Mouse (Mus musculus) neural tube, embryonic 12.5 days (tissue): ENCODE data around the gene Ankrd55. TPM values are rescaled to one million over a fixed set of nuclear protein-coding genes. Genes with fewer than 3 reads are reported as not detected.

Experiments
- ATAC-seq: fragments of 200-750 bp; cut with Nextera tagmentation; 2 replicates; pipeline ENCODE4 v1.8.0; 2017; ENCODE audit warnings: low read depth, mild to moderate bottlenecking, moderate TSS enrichment, moderate library complexity; ENCODE audit not compliant: low FRiP score
- H3K27ac ChIP-seq: fragments of 300-500 bp; sonication (generic); 2 replicates; pipeline ENCODE4 v1.5.1; 2016
- H3K27me3 ChIP-seq: fragments of 300-500 bp; sonication (generic); replicated peaks from 2 replicates; pipeline ENCODE4 v1.6.1; 2016; ENCODE audit warnings: mild to moderate bottlenecking
- H3K36me3 ChIP-seq: fragments of 300-500 bp; sonication (generic); 2 replicates; pipeline ENCODE4 v1.6.1; 2016; ENCODE audit warnings: mild to moderate bottlenecking
- H3K4me1 ChIP-seq: fragments of 300-500 bp; sonication (generic); 2 replicates; pipeline ENCODE4 v1.6.1; 2016
- H3K4me2 ChIP-seq: fragments of 300-500 bp; sonication (generic); replicated peaks from 2 replicates; pipeline ENCODE4 v1.6.1; 2016; ENCODE audit warnings: mild to moderate bottlenecking
- H3K4me3 ChIP-seq: fragments of 300-500 bp; sonication (generic); 2 replicates; pipeline ENCODE4 v1.5.1; 2016
- H3K9ac ChIP-seq: fragments of 300-500 bp; sonication (generic); 2 replicates; pipeline ENCODE4 v1.6.1; 2016; ENCODE audit warnings: mild to moderate bottlenecking
- H3K9me3 ChIP-seq: fragments of 300-500 bp; sonication (generic); 2 replicates; pipeline ENCODE4 v1.6.1; 2016; ENCODE audit warnings: mild to moderate bottlenecking
- WGBS: fragments of 180-500 bp; shearing (Covaris S2); methylation state at CpG from one replicate; pipeline ENCODE4 v1.1.7; 2016; 5-methylcytosine and 5-hydroxymethylcytosine counted together
- polyA plus RNA-seq: library from polyadenylated mRNA; unstranded; fragments of >200 nt; fragmentation: Nextera tagmentation; extraction: Ambion mirVana; gene quantifications from 2 replicates; pipeline ENCODE4 v1.2.1, GENCODE M21; 2016

The Ankrd55 gene
- polyA plus RNA-seq, 1 experiment from 2014 or later = 3.5 TPM

GRCm38 (mm10) chr13:112388176-112388575 lies 99.9 kb downstream of the Ankrd55 start:
- Histone ChIP-seq H3K9me3 (no peaks in the 10 kb centered on the region), H3K36me3 (no peaks in the 10 kb centered on the region), H3K27me3 (no peaks in the 10 kb centered on the region), H3K27ac (no peak overlapping the region), H3K4me2 (no peak overlapping the region), H3K4me1 (no peaks in the 10 kb centered on the region), H3K9ac (no peak overlapping the region), H3K4me3 (no peak overlapping the region)
- ATAC-seq = no peak
- WGBS = 90% methylated on average over 3 of the region's 3 CpGs

GRCm38 (mm10) chr13:112390206-112390605 lies 102.0 kb downstream of the Ankrd55 start:
- 89% methylated on average over 1 of the region's 1 CpGs for WGBS
- Histone ChIP-seq H3K4me2 (no peak overlapping the region), H3K4me1 (no peaks in the 10 kb centered on the region), H3K4me3 (no peak overlapping the region), H3K27ac (no peak overlapping the region), H3K27me3 (no peaks in the 10 kb centered on the region), H3K36me3 (no peaks in the 10 kb centered on the region), H3K9ac (no peak overlapping the region), H3K9me3 (no peaks in the 10 kb centered on the region)
- no peak for ATAC-seq

DNA sequence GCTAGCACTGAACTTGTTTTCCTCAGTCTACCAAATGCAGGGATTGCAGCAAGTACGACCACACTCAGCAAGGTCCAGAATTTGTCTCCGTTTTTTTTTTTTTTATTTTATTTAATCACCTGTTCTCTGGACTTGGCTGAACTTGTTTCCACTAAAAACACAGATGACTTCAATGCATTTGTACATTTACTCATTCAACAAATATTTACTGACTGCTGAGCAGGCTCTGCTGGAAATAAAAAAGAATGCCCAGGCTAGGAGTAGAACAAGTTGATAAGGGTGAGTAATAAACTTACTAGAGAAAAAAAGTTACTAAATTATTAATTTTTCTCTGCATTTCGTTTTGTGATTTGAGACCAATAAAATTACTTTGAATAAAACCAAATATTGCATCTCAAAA lies 103.1 kb downstream of the Ankrd55 start:
- no peaks in the 10 kb centered on the region for H3K36me3 ChIP-seq
- H3K4me1 ChIP-seq = no peaks in the 10 kb centered on the region
- no peak for ATAC-seq

GRCm38 (mm10) chr13:112393356-112393755 lies 105.1 kb downstream of the Ankrd55 start:
- no peak for ATAC-seq

More for the DNA sequence above, 103.1 kb downstream of the Ankrd55 start:
- H3K9me3 ChIP-seq = no peaks in the 10 kb centered on the region
- no peak overlapping the region for H3K9ac ChIP-seq
- no peaks in the 10 kb centered on the region for H3K27me3 ChIP-seq
- WGBS = 83% methylated on average over 3 of the region's 3 CpGs
- H3K27ac ChIP-seq = no peak overlapping the region
- no peak overlapping the region for H3K4me2 ChIP-seq
- H3K4me3 ChIP-seq = no peak overlapping the region

GRCm38 (mm10) chr13:112394271-112394670 lies 106.0 kb downstream of the Ankrd55 start:
- WGBS = 63% methylated on average over 9 of the region's 9 CpGs
- Histone ChIP-seq H3K27ac (no peak overlapping the region), H3K4me1 (no peaks in the 10 kb centered on the region), H3K4me2 (no peak overlapping the region), H3K9ac (no peak overlapping the region), H3K27me3 (no peaks in the 10 kb centered on the region), H3K9me3 (no peaks in the 10 kb centered on the region), H3K4me3 (no peak overlapping the region), H3K36me3 (no peaks in the 10 kb centered on the region)
- ATAC-seq = no peak

More at GRCm38 (mm10) chr13:112393356-112393755, 105.1 kb downstream of the Ankrd55 start:
- Histone ChIP-seq H3K4me1 (no peaks in the 10 kb centered on the region), H3K4me2 (no peak overlapping the region), H3K9ac (no peak overlapping the region), H3K27ac (no peak overlapping the region), H3K36me3 (no peaks in the 10 kb centered on the region), H3K4me3 (no peak overlapping the region), H3K9me3 (no peaks in the 10 kb centered on the region), H3K27me3 (no peaks in the 10 kb centered on the region)
- WGBS = 92% methylated on average over 2 of the region's 2 CpGs

DNA sequence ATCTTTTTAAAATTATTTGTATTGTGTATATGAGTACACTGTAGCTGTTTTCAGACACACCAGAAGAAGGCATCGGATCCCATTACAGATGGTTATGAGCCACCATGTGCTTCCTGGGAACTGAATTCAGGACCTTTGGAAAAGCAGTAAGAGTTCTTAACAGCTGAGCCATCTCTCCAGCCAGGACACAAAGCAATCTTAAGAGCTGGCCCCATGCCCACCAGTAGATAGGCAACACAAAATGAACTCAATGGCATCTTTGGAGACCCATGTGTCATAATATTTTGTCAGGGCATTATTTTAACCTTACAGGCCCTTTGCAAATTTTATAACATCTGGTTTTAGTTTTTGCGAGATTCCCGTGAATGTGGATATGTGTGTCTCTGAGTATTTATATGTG lies 116.5 kb downstream of the Ankrd55 start:
- Histone ChIP-seq H3K4me1 (no peaks in the 10 kb centered on the region), H3K36me3 (no peaks in the 10 kb centered on the region), H3K4me2 (no peak overlapping the region), H3K27ac (no peak overlapping the region), H3K27me3 (no peaks in the 10 kb centered on the region), H3K9me3 (no peaks in the 10 kb centered on the region), H3K4me3 (no peak overlapping the region), H3K9ac (no peak overlapping the region)
- 83% methylated on average over 3 of the region's 3 CpGs for WGBS
- ATAC-seq = no peak

GRCm38 (mm10) chr13:112405184-112405583 lies 116.9 kb downstream of the Ankrd55 start:
- H3K9me3 ChIP-seq = no peaks in the 10 kb centered on the region
- ATAC-seq = no peak
- H3K27me3 ChIP-seq = no peaks in the 10 kb centered on the region
- H3K27ac ChIP-seq = no peak overlapping the region
- 86% methylated on average over 1 of the region's 1 CpGs for WGBS
- H3K4me1 ChIP-seq = no peaks in the 10 kb centered on the region
- H3K9ac ChIP-seq = no peak overlapping the region
- no peaks in the 10 kb centered on the region for H3K36me3 ChIP-seq
- no peak overlapping the region for H3K4me2 ChIP-seq
- no peak overlapping the region for H3K4me3 ChIP-seq

GRCm38 (mm10) chr13:112406618-112407017 lies 118.4 kb downstream of the Ankrd55 start:
- ATAC-seq = no peak
- H3K36me3 ChIP-seq = no peaks in the 10 kb centered on the region
- H3K9me3 ChIP-seq = no peaks in the 10 kb centered on the region
- H3K4me2 ChIP-seq = no peak overlapping the region
- H3K9ac ChIP-seq = no peak overlapping the region
- no peak overlapping the region for H3K4me3 ChIP-seq
- H3K27ac ChIP-seq = no peak overlapping the region
- H3K27me3 ChIP-seq = no peaks in the 10 kb centered on the region
- 95% methylated on average over 2 of the region's 2 CpGs for WGBS
- no peaks in the 10 kb centered on the region for H3K4me1 ChIP-seq

- ATAC-seq = no peak
- Histone ChIP-seq H3K27ac (no peak overlapping the region), H3K4me2 (no peak overlapping the region), H3K4me3 (no peak overlapping the region), H3K4me1 (no peaks in the 10 kb centered on the region), H3K9ac (no peak overlapping the region), H3K27me3 (no peaks in the 10 kb centered on the region), H3K9me3 (no peaks in the 10 kb centered on the region), H3K36me3 (no peaks in the 10 kb centered on the region)
- WGBS = 91% methylated on average over 3 of the region's 3 CpGs
Observed at GRCm38 (mm10) chr13:112407181-112407700, 119.0 kb downstream of the Ankrd55 start.

- no peak overlapping the region for H3K27ac ChIP-seq
- no peak for ATAC-seq
- no peak overlapping the region for H3K9ac ChIP-seq
- H3K4me1 ChIP-seq = no peaks in the 10 kb centered on the region
- WGBS = 81% methylated on average over 9 of the region's 9 CpGs
- no peaks in the 10 kb centered on the region for H3K9me3 ChIP-seq
- H3K4me3 ChIP-seq = no peak overlapping the region
- no peaks in the 10 kb centered on the region for H3K27me3 ChIP-seq
- no peak overlapping the region for H3K4me2 ChIP-seq
- no peaks in the 10 kb centered on the region for H3K36me3 ChIP-seq
Observed at GRCm38 (mm10) chr13:112407776-112408490, 119.7 kb downstream of the Ankrd55 start.

- H3K4me2 ChIP-seq = no peak overlapping the region
- no peak overlapping the region for H3K27ac ChIP-seq
- no peak overlapping the region for H3K4me3 ChIP-seq
- WGBS = 85% methylated on average over 4 of the region's 4 CpGs
- no peaks in the 10 kb centered on the region for H3K4me1 ChIP-seq
- no peaks in the 10 kb centered on the region for H3K27me3 ChIP-seq
- ATAC-seq = no peak
- no peaks in the 10 kb centered on the region for H3K36me3 ChIP-seq
- no peak overlapping the region for H3K9ac ChIP-seq
- H3K9me3 ChIP-seq = no peaks in the 10 kb centered on the region
Observed at GRCm38 (mm10) chr13:112408701-112409100, 120.5 kb downstream of the Ankrd55 start.

DNA sequence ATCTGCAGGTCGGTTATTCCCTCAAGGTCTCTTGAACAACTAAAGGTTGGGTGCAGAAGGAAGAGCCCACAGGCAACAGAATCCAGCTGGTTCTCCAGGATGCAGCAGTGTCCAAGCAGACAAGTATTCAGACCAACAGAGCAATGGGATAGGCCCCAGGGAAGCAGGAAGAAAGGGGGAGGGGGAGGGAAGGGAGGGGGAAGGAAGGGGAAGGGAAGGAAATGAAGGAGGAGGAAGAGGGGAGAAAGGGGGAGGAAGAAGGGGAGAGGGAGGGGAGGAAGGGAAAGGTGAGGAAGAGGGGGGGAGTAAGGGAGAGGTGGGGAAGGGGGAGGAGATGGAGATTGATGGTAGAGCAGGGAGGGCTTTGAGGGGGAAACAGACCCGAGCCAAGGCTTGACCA lies 121.1 kb downstream of the Ankrd55 start:
- WGBS = 87% methylated on average over 2 of the region's 2 CpGs
- no peak for ATAC-seq
- Histone ChIP-seq H3K36me3 (no peaks in the 10 kb centered on the region), H3K9me3 (no peaks in the 10 kb centered on the region), H3K4me1 (no peaks in the 10 kb centered on the region), H3K4me2 (no peak overlapping the region), H3K27me3 (no peaks in the 10 kb centered on the region), H3K27ac (no peak overlapping the region), H3K9ac (no peak overlapping the region), H3K4me3 (no peak overlapping the region)

DNA sequence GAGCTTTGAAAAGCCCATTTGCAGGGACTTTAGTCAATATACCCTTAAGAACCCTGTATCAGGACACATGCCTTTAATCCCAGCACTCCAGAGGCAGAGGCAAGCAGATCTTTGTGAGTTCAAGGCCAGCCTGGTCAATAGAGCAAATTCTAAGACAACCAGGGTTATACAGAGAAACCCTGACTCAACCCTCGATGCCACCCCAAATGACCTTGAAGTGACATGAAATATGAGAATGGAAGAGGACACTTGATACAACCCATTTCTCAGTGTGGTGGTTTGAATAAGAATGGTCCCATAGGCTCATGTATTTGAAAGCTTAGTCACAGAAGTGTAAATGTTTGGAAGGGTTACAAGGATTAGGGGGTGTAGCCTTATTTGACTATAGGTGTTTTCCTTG lies 121.6 kb downstream of the Ankrd55 start:
- Histone ChIP-seq H3K4me1 (no peaks in the 10 kb centered on the region), H3K9ac (no peak overlapping the region), H3K27ac (no peak overlapping the region), H3K36me3 (no peaks in the 10 kb centered on the region), H3K9me3 (no peaks in the 10 kb centered on the region), H3K4me2 (no peak overlapping the region), H3K4me3 (no peak overlapping the region), H3K27me3 (no peaks in the 10 kb centered on the region)
- WGBS = 83% methylated on average over 1 of the region's 1 CpGs
- no peak for ATAC-seq
